Mouse (Mus musculus) spleen, adult 2 months (tissue): ENCODE measurements around the gene Sf3a1.

Source experiments
- CTCF ChIP-seq: fragments of 200-500 bp; IDR thresholded peaks from 2 replicates; pipeline ENCODE4 v1.5.1; 2011; ENCODE audit warnings: mild to moderate bottlenecking, inconsistent platforms; ENCODE audit not compliant: insufficient read depth, insufficient read length, insufficient replicate concordance; ENCODE audit errors: extremely low read depth
- POLR2A ChIP-seq: fragments of 200-500 bp; IDR thresholded peaks from 2 replicates; pipeline ENCODE4 v1.6.1; 2011; ENCODE audit warnings: low read depth, low read length, inconsistent platforms

GRCm38 (mm10) chr11:4116458-4117141 lies 43.5 kb upstream of the Sf3a1 start:
- TF ChIP-seq CTCF (no peak), POLR2A (no peak)
